Mouse (Mus musculus) liver, embryonic 14.5 days (tissue): ENCODE results near the gene Slc25a12. TPM values are rescaled to one million over a fixed set of nuclear protein-coding genes. Genes with fewer than 3 reads are reported as not detected.

Experiments used
- ATAC-seq: fragments of 200-750 bp; cut with Nextera tagmentation; 2 replicates; pipeline ENCODE4 v1.8.0; 2017; ENCODE audit warnings: moderate number of reproducible peaks, mild to moderate bottlenecking, moderate library complexity; ENCODE audit not compliant: insufficient read depth
- DNase-seq, 3 experiments: peaks; one replicate each; pipeline ENCODE4 v3.0.0-alpha.2; 2012 to 2013; ENCODE audit warnings: low read depth in 3 of 3, low spot score in 3 of 3
- H3K27ac ChIP-seq: fragments of 300-500 bp; sonication (generic); 2 replicates; pipeline ENCODE4 v1.5.1; 2014; ENCODE audit warnings: moderate library complexity, mild to moderate bottlenecking, control low read depth, inconsistent platforms
- H3K27me3 ChIP-seq: fragments of 300-500 bp; sonication (generic); 2 replicates; pipeline ENCODE4 v1.6.1; 2014; ENCODE audit warnings: mild to moderate bottlenecking, low read length, moderate library complexity; ENCODE audit not compliant: control insufficient read depth, insufficient read depth
- H3K36me3 ChIP-seq: fragments of 300-500 bp; sonication (generic); replicated peaks from 2 replicates; pipeline ENCODE4 v1.6.1; 2014; ENCODE audit warnings: low read depth; ENCODE audit not compliant: control insufficient read depth, insufficient read depth
- H3K4me1 ChIP-seq, 2 experiments: fragments of 200-500 bp in 1 of 2; fragments of 300-500 bp in 1 of 2; sonication (generic) in 1 of 2; replicated peaks; 2 replicates each; pipeline ENCODE4 v1.6.1; 2012 to 2014; ENCODE audit warnings: antibody characterized with exemption in 1 of 2, inconsistent platforms in 1 of 2, low read length in 1 of 2; ENCODE audit not compliant: control insufficient read depth in 2 of 2, insufficient read depth in 2 of 2
- H3K4me2 ChIP-seq: fragments of 300-500 bp; sonication (generic); 2 replicates; pipeline ENCODE4 v1.6.1; 2014; ENCODE audit warnings: low read depth, mild to moderate bottlenecking, control low read depth, moderate library complexity
- H3K4me3 ChIP-seq, 2 experiments: fragments of 200-500 bp in 1 of 2; fragments of 300-500 bp in 1 of 2; sonication (generic) in 1 of 2; 2 replicates each; pipeline ENCODE4 v1.5.1; 2012 to 2014; ENCODE audit warnings: low read depth in 2 of 2, low read length in 2 of 2, mild to moderate bottlenecking in 2 of 2, control low read depth in 1 of 2, inconsistent platforms in 1 of 2, moderate library complexity in 1 of 2; ENCODE audit not compliant: insufficient read depth in 1 of 2
- H3K9ac ChIP-seq: fragments of 300-500 bp; sonication (generic); replicated peaks from 2 replicates; pipeline ENCODE4 v1.6.1; 2014; ENCODE audit warnings: mild to moderate bottlenecking, control low read depth, moderate library complexity
- H3K9me3 ChIP-seq: fragments of 300-500 bp; sonication (generic); 2 replicates; pipeline ENCODE4 v1.6.1; 2016; ENCODE audit warnings: low read length, mixed read lengths; ENCODE audit not compliant: control insufficient read depth
- CTCF ChIP-seq: IDR thresholded peaks from 2 replicates; pipeline ENCODE4 v1.5.1; 2016; ENCODE audit warnings: antibody characterized with exemption, low read depth, control low read depth
- EP300 ChIP-seq: IDR thresholded peaks from 2 replicates; pipeline ENCODE4 v1.6.1; 2016; ENCODE audit warnings: antibody characterized with exemption, low read depth
- WGBS: fragments of 180-500 bp; shearing (Covaris S2); extraction: QIAGEN DNeasy Blood & Tissue Kit; methylation state at CpG from one replicate; pipeline ENCODE4 v1.1.7; 2014; ENCODE audit not compliant: insufficient replicate concordance; 5-methylcytosine and 5-hydroxymethylcytosine counted together
- polyA plus RNA-seq, 2 experiments: library from polyadenylated mRNA; depleted of rRNA in 1 of 2; stranded (reverse) in 1 of 2; unstranded in 1 of 2; fragments of >200 nt; fragmentation: Nextera tagmentation in 1 of 2; extraction: Ambion mirVana in 1 of 2; gene quantifications; 2 replicates each; pipeline versions ENCODE4 v1.2.1 to v1.2.3; 2012 to 2014

Gene Slc25a12
- polyA plus RNA-seq, 2 experiments, result 12.8 to 23.0 TPM

DNA sequence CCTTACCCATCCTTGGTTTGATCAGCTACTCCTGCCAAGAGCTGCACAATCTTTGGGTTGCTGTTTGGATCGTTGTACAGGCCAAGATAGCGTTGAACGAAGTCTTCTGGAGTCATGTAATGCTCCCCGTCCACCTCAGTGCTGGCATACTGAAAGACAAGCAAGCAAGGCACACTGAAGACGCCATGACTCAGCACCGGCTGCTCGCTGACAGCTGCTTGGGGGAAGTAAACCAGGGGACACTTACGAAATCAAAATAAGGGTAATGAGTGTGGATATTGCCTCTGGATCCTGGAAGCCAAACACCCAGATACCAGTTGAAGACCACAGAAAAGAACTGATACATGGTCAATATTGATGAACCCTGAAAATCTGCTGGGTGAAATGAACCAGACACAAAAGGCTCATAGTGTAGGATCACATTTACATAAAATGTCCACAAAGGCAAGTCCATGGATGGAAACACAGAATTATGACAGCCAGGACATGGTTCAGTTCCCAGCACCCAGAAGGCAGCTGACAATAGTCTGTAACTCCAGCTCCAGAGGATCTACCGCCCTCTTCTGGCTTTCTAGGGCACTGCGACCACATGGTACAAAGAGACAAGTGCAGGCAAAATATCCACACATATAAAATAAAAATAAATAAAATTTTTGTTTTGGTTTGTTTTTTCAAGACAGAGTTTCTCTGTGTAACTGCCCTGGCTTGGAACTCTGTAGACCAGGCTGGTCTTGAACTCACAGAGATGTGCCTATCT is 23.5 kb downstream of the Slc25a12 start:
- Histone ChIP-seq H3K4me3 (no peak overlapping the region), H3K27me3 (no peaks in the 10 kb centered on the region), H3K27ac (no peak overlapping the region), H3K4me2 (no peak overlapping the region), H3K9ac (no peak overlapping the region), H3K36me3 (no peaks in the 10 kb centered on the region), H3K9me3 (no peaks in the 10 kb centered on the region), H3K4me1 (no peaks in the 10 kb centered on the region)
- DNase-seq (no peak), ATAC-seq (no peak)
- WGBS, result 87% methylated on average over 10 of the region's 10 CpGs
- peak; percentile 55 for TF ChIP-seq CTCF
- no peak for TF ChIP-seq EP300

DNA sequence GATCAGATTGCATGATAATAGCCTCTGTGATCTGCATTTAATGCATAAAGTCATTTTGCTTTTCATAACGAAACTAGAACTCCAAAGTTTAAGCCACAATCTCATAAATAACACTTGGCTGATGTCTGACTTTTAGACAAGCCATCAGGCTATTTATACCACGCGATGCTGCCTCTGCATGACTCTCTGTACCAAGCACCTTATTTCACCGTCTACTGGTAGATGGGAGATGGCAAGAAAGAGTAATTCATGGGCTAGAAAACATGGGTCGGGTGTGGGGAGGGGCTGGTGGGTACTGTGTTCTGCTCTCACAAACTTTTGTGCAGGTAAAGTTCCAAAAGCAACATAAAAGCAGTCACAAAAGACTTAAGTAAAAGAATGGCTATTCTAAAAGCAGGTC is 27.4 kb downstream of the Slc25a12 start:
- Histone ChIP-seq H3K9me3 (no peaks in the 10 kb centered on the region), H3K27me3 (no peaks in the 10 kb centered on the region), H3K4me2 (no peak overlapping the region), H3K4me3 (no peak overlapping the region), H3K27ac (no peak overlapping the region), H3K9ac (no peak overlapping the region), H3K36me3 (no peaks in the 10 kb centered on the region), H3K4me1 (peaks cover 0 to 12% of the 10 kb centered on the region in 2 experiments; a peak in 1 of 4 replicates)
- ATAC-seq, result no peak
- no peak for TF ChIP-seq CTCF
- no peak for TF ChIP-seq EP300
- no peak for DNase-seq
- 67% methylated on average over 5 of the region's 5 CpGs for WGBS

DNA sequence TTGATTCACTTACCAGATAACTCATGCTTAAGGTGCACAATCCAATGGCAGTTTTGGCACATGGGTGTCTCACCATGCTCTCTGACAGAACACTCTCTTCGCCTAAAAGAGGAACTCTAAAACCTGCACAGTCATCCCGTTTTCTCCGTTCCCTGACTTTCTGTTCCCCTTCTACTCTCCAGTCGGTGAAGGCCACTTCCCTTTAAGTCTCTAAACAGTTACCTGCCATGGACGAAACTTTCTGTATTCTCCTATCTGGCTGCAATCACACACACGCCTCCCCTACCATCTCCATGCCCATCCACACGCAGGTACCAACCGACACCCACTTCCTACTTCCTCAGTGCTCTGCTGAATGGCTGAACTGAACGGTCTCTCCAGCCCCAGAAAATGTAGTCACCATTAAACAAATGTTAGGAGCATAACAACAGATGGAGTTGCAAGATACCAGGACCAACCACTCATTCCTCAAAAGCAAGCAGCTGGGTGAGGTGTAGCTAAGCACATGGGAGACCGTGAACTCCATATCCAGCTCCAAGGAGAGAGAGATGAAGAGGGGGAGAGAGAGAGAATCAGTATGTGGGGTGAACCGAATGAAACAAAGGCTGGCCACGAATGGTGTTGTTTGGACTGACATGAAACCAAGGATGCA is 29.3 kb downstream of the Slc25a12 start:
- no peak overlapping the region for H3K4me3 ChIP-seq
- WGBS, result 18% methylated on average over 12 of the region's 12 CpGs
- ATAC-seq, result no peak
- peak; percentile 12 to 30 (median 24) for DNase-seq
- TF ChIP-seq CTCF (no peak), EP300 (peak; percentile 17; the same call in 1 of the 2 replicates)
- no peaks in the 10 kb centered on the region for H3K27me3 ChIP-seq
- H3K9ac ChIP-seq, result no peak overlapping the region
- no peak overlapping the region for H3K27ac ChIP-seq
- no peaks in the 10 kb centered on the region for H3K9me3 ChIP-seq
- peaks cover 0 to 12% of the 10 kb centered on the region in 2 experiments; a peak in 1 of 4 replicates for H3K4me1 ChIP-seq
- H3K4me2 ChIP-seq, result peak overlapping the region; percentile 33
- H3K36me3 ChIP-seq, result no peaks in the 10 kb centered on the region

DNA sequence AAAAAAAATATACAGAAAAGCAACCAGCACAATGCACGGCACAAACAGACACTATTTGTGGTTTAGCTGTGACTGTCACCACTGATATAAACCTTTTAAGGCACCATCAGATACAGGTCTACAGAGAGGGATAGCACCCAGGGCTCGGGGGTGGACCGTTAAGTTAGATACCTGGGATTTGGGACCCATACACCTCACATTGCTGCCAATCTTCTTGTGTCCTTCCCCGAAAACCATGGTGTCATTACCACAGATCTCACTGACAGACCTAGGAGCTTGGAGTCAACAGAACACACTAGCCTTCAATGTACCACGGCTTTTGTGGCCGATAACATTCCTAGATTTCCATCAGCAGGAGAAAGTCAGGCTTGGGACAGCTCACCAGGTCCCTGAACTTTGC is 30.9 kb downstream of the Slc25a12 start:
- Histone ChIP-seq H3K27ac (no peak overlapping the region), H3K27me3 (no peaks in the 10 kb centered on the region), H3K36me3 (no peaks in the 10 kb centered on the region), H3K4me2 (peak overlapping the region; percentile 15), H3K9ac (no peak overlapping the region), H3K4me1 (peaks cover 0 to 12% of the 10 kb centered on the region in 2 experiments; a peak in 1 of 4 replicates), H3K4me3 (no peak overlapping the region), H3K9me3 (no peaks in the 10 kb centered on the region)
- WGBS, result 41% methylated on average over 6 of the region's 6 CpGs
- DNase-seq, result no peak
- TF ChIP-seq EP300, result no peak
- TF ChIP-seq CTCF, result no peak
- ATAC-seq, result no peak

DNA sequence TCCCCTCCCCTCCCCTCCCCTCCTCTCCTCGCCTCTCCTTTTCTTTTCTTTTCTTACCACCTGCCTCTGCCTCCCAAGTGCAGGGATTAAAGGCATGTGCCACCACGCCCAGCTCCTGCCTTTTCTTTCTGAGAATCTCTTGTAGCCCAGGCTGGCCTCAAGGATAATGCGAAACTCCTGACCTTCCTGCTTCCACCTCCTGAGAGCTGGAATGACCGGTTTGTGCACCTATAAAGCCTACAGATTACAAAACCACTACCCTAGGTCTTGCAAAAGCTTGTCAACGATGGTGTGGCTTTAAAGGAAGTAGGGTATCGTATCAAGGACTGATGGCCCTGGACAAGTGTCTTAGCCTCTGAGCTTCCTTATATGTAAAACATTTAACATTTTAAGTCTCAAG is 31.3 kb downstream of the Slc25a12 start:
- ATAC-seq (no peak), DNase-seq (no peak)
- WGBS, result 39% methylated on average over 5 of the region's 6 CpGs
- TF ChIP-seq CTCF, result no peak
- no peak for TF ChIP-seq EP300
- H3K27me3 ChIP-seq, result no peaks in the 10 kb centered on the region
- no peak overlapping the region for H3K4me2 ChIP-seq
- no peak overlapping the region for H3K4me3 ChIP-seq
- peaks cover 0 to 12% of the 10 kb centered on the region in 2 experiments; a peak in 1 of 4 replicates for H3K4me1 ChIP-seq
- H3K9ac ChIP-seq, result no peak overlapping the region
- no peak overlapping the region for H3K27ac ChIP-seq
- no peaks in the 10 kb centered on the region for H3K9me3 ChIP-seq
- H3K36me3 ChIP-seq, result no peaks in the 10 kb centered on the region
